Mouse (Mus musculus): ENCODE measurements around the gene Stk33.
A peak's percentile ranks its signal among the peaks of the same experiment; 100 is the strongest.

Stk33 gene

DNA sequence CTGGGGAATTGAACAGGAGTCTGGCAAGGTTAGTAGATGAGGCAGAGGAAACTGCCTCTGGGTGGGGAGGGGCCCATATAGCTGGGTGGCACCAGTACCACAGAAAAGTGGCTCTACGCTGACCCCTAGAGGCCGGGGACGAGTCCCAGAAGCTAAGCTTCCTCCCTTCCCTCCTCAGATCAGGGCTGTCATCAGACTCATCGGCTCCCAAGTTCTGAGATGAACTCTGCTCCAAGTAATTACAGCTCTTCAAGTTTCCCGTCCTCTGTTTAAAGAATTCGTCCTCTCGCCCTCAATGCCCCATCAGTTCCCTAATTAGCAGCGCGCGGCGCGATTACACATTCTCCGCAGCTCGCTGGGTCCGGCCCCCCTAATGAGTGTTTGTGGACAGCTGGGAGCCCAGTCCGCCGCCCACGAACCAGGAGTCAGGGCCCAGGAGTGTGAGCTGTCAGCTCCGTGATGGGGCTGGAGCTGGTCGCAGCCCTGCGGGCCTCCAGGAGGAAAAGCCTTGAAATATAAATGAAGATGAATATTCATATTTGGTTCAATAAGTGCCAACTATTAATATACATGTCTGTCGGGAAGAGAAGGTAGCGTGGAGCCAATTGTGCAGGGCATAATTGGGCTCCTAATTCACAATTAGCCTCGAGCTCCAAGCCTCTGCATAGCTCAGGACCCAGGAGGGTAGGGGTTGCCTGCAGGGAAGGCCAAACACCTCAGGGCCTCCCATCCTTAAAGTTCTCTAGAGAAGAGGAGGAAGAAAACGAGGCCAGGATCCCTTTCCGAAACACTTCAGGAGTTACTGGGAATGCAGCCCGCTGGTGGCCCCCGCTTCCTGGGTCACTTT lies 183.2 kb downstream of the Stk33 start:
- peak; percentile 68; the same call in 1 of the 2 replicates for ATAC-seq (ENCODE audit: insufficient number of reproducible peaks, low FRiP score, low TSS enrichment)

DNA sequence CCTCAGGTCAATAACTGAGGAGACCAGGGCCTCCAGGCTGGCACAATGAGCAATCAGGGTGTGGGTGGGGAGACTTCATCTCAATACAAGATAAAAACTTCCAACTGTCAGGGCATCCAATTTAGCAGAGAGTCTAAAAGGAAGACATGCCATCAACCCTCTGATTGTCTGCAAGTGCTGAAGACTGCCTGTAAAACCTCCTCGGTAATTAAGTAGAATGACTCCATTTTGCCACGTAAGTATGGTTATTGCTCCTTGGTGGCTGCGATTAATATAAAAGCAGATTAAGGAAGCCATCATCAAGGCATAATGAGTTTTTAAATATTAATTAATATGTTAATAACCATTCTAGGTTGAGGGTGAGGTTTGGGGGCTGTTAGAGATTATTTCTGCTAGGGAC lies 187.5 kb downstream of the Stk33 start:
- ATAC-seq (ENCODE audit: insufficient number of reproducible peaks, low FRiP score, low TSS enrichment) = no peak

GRCm38 (mm10) chr7:109244776-109245175 lies 194.1 kb downstream of the Stk33 start:
- no peak for ATAC-seq (ENCODE audit: insufficient number of reproducible peaks, low FRiP score, low TSS enrichment)

- no peak for ATAC-seq (ENCODE audit: insufficient number of reproducible peaks, low FRiP score, low TSS enrichment)
Measured at GRCm38 (mm10) chr7:109241313-109241712, 197.6 kb downstream of the Stk33 start.

DNA sequence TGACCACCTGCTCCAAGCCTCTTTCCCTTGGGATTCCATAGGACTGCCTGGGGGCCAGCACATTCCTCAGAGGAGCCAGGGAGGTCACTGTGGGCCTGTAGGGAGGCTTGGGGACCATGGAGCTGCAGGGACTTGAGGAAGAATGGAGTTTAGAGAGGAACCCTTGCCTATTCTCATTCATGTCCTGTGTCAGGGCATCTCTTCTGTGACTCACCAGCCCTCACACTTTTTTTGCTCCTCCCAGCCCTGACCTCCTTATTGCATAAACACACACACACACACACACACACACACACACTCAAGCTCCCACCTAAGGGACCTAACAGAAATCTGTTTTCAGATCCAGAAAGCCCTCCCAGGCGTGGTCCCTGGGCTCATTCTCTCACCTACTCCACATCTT lies 199.5 kb downstream of the Stk33 start:
- ATAC-seq (ENCODE audit: insufficient number of reproducible peaks, low FRiP score, low TSS enrichment) = no peak

DNA sequence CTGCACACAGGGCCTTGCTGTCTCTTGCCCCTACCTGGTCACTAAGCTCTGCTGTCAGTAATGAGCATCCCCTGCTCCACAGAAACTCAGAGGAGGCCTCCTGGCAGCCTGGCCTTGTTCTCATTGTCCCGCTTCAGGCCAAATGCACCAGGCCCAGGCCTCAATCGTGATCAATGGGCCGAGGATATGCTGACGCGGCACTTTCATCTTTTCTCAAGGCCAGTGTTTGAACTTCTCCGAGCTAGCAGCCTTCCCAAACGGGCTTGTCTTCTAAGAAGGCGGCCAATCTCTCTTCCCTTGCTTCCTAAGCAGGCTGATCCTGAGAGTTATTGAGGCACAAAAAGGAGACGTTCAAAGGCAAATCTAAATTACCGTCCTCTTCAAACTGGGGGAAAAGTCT lies 200.2 kb downstream of the Stk33 start:
- ATAC-seq (ENCODE audit: insufficient number of reproducible peaks, low FRiP score, low TSS enrichment) = no peak

GRCm38 (mm10) chr7:109234882-109235640 lies 203.8 kb downstream of the Stk33 start:
- ATAC-seq (ENCODE audit: insufficient number of reproducible peaks, low FRiP score, low TSS enrichment) = no peak

GRCm38 (mm10) chr7:109234476-109234875 lies 204.4 kb downstream of the Stk33 start:
- ATAC-seq (ENCODE audit: insufficient number of reproducible peaks, low FRiP score, low TSS enrichment) = no peak

- no peak for ATAC-seq (ENCODE audit: insufficient number of reproducible peaks, low FRiP score, low TSS enrichment)
Measured at GRCm38 (mm10) chr7:109231881-109232321, 207.0 kb downstream of the Stk33 start.

DNA sequence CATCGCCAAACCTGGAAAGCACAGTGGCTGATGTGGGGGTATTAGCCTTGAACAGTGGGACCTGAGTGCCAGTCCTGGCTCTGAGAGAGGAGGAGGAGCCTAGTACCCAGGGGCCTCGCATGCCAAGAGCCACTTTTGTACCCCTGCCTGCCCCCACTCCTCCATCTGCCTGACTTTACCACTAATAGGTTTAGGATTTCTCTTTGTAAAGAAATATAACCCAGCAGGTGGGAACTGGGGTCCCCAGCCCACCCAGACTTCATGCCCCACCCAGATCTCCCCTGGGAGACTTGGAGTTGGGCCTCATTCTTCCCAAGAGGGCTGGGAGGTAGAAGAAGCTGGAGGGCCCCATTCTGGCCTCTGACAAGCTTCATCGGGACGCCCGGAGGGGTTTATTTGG lies 207.6 kb downstream of the Stk33 start:
- no peak for ATAC-seq (ENCODE audit: insufficient number of reproducible peaks, low FRiP score, low TSS enrichment)

DNA sequence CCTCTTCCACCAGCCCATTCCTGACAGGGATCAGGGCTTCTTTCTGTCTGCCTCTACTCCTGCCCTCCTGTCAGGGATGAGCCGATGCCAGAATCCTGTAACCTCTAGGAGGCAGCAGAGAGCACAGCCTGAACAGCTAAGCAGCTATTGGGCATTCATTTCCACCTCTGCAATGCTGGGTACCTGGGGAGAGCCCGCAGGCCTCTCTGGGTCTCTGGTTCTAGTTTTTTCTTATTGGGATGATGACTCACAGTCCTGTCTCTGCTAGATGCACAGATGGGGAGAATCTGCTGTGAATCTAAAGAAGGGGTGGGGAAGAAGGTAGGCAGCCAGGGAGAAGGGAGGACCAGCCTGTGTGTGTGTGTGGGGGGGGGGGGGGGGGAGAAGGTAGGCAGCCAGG lies 208.1 kb downstream of the Stk33 start:
- peak; percentile 69 for ATAC-seq (ENCODE audit: insufficient number of reproducible peaks, low FRiP score, low TSS enrichment)

Measured in cerebellum, adult (tissue).